Mouse (Mus musculus) heart, embryonic 14.5 days (tissue): Measurements from ENCODE around the gene AC140267.1. TPM values are rescaled to one million over a fixed set of nuclear protein-coding genes. Genes with fewer than 3 reads are reported as not detected.
A peak's percentile ranks its signal among the peaks of the same experiment; 100 is the strongest.

ENCODE experiments used
- ATAC-seq: fragments of 200-750 bp; cut with Nextera tagmentation; 2 replicates; pipeline ENCODE4 v1.8.0; 2017; ENCODE audit warnings: low read depth, moderate TSS enrichment; ENCODE audit not compliant: insufficient number of reproducible peaks, insufficient read depth, low FRiP score
- H3K27ac ChIP-seq, 2 experiments: fragments of 200-500 bp in 1 of 2; fragments of 300-500 bp in 1 of 2; sonication (generic) in 1 of 2; replicated peaks in 1 of 2; 2 replicates each; pipeline ENCODE4 v1.5.1; 2012 to 2014; ENCODE audit warnings: low read depth in 2 of 2, low read length in 2 of 2, control low read depth in 1 of 2, mild to moderate bottlenecking in 1 of 2, mixed read lengths in 1 of 2; ENCODE audit not compliant: control insufficient read depth in 1 of 2, insufficient read depth in 1 of 2
- H3K27me3 ChIP-seq: fragments of 300-500 bp; sonication (generic); 2 replicates; pipeline ENCODE4 v1.6.1; 2014; ENCODE audit warnings: mild to moderate bottlenecking, low read length, control low read depth; ENCODE audit not compliant: control insufficient read depth, insufficient read depth
- H3K36me3 ChIP-seq: fragments of 300-500 bp; sonication (generic); 2 replicates; pipeline ENCODE4 v1.6.1; 2014; ENCODE audit warnings: mild to moderate bottlenecking, control low read depth, low read length, mixed read lengths; ENCODE audit not compliant: control insufficient read depth, insufficient read depth
- H3K4me1 ChIP-seq, 2 experiments: fragments of 200-500 bp in 1 of 2; fragments of 300-500 bp in 1 of 2; sonication (generic) in 1 of 2; 2 replicates each; pipeline ENCODE4 v1.6.1; 2012 to 2014; ENCODE audit warnings: low read length in 2 of 2, control low read depth in 1 of 2, mixed read lengths in 1 of 2; ENCODE audit not compliant: control insufficient read depth in 2 of 2, insufficient read depth in 2 of 2
- H3K4me2 ChIP-seq: fragments of 300-500 bp; sonication (generic); 2 replicates; pipeline ENCODE4 v1.6.1; 2014; ENCODE audit warnings: mild to moderate bottlenecking, low read length
- H3K4me3 ChIP-seq, 2 experiments: fragments of 200-500 bp in 1 of 2; fragments of 300-500 bp in 1 of 2; sonication (generic) in 1 of 2; 2 replicates each; pipeline ENCODE4 v1.5.1; 2012 to 2014; ENCODE audit warnings: low read length in 2 of 2, mild to moderate bottlenecking in 2 of 2, control low read depth in 1 of 2, low read depth in 1 of 2, moderate library complexity in 1 of 2; ENCODE audit not compliant: control insufficient read depth in 1 of 2, insufficient read depth in 1 of 2
- H3K9ac ChIP-seq: fragments of 300-500 bp; sonication (generic); 2 replicates; pipeline ENCODE4 v1.6.1; 2014; ENCODE audit warnings: mild to moderate bottlenecking, low read length
- H3K9me3 ChIP-seq: fragments of 300-500 bp; sonication (generic); 2 replicates; pipeline ENCODE4 v1.6.1; 2016; ENCODE audit warnings: low read length, control low read depth; ENCODE audit not compliant: control insufficient read depth
- WGBS: fragments of 180-500 bp; shearing (Covaris S2); extraction: QIAGEN DNeasy Blood & Tissue Kit; methylation state at CpG from one replicate; pipeline ENCODE4 v1.1.7; 2014; 5-methylcytosine and 5-hydroxymethylcytosine counted together
- polyA plus RNA-seq: library from polyadenylated mRNA; unstranded; fragments of >200 nt; fragmentation: Nextera tagmentation; extraction: Ambion mirVana; gene quantifications from 2 replicates; pipeline ENCODE4 v1.2.1, GENCODE M21; 2014

The AC140267.1 gene
- not detected in 2 replicates for polyA plus RNA-seq

DNA sequence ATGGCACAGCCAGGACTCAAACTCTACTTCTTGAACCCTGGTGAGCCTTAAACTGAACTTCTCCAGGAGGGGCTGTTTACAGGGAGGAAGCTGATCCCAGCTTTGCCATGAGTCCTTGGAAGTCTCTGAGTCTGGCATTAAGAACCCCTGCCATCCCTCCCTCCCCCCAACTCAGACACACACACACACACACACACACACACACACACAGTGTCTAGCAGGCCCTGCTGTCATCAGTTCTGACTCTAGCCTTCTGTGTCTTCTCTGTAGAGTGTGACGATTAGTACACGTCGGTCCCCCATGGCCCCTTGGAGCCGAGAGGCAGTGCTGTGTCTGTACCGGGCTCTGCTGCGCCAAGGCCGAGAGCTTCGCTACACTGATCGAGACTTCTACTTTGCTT lies at the start of gene AC140267.1:
TSS of gene AC140267.1 (plus strand) at position 301 of the 400 bp plus-strand sequence.
- H3K36me3 ChIP-seq: peaks cover 43% of the 10 kb centered on the region
- H3K9ac ChIP-seq: peak within 1 kb of the TSS; percentile 88
- 78% methylated on average over 9 of the region's 9 CpGs for WGBS
- no peaks in the 10 kb centered on the region for H3K27me3 ChIP-seq
- peak within 1 kb of the TSS; percentile 75 to 83 for H3K4me3 ChIP-seq
- H3K4me2 ChIP-seq: peak within 1 kb of the TSS; percentile 84
- H3K9me3 ChIP-seq: no peaks in the 10 kb centered on the region
- 0 out of 4 replicates have a peak within 1 kb of the TSS, but pooled peaks of 1 of the 2 experiments have one; percentile 79 for H3K27ac ChIP-seq
- H3K4me1 ChIP-seq: peaks cover 0 to 17% of the 10 kb centered on the region in 2 experiments; a peak in 2 of 4 replicates
- no peak for ATAC-seq

DNA sequence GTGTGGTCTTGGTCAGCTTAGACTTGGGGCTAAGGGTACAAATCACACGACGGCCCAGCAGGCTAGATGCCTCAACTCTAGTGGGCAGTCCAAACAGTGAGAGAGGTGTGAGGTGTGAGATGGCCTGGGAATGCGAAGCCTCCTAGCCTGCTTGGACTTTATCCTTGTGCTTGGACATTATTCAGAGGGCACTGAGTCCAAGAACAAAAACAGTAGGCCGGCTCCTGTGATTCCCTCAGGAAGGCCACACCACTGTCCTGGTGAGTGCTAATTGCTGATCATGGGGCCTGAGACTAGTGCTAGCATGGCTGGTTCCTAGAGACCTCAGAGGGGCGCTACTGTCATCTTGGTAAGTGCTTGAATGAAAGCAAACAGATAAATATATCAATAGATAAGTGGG lies 46.7 kb upstream of the AC140267.1 start:
- Histone ChIP-seq H3K27ac (no peak overlapping the region), H3K36me3 (no peaks in the 10 kb centered on the region), H3K4me3 (no peak overlapping the region), H3K9me3 (no peaks in the 10 kb centered on the region), H3K27me3 (no peaks in the 10 kb centered on the region), H3K9ac (no peak overlapping the region), H3K4me2 (no peak overlapping the region), H3K4me1 (no peaks in the 10 kb centered on the region)
- WGBS: 73% methylated on average over 5 of the region's 5 CpGs
- no peak for ATAC-seq

DNA sequence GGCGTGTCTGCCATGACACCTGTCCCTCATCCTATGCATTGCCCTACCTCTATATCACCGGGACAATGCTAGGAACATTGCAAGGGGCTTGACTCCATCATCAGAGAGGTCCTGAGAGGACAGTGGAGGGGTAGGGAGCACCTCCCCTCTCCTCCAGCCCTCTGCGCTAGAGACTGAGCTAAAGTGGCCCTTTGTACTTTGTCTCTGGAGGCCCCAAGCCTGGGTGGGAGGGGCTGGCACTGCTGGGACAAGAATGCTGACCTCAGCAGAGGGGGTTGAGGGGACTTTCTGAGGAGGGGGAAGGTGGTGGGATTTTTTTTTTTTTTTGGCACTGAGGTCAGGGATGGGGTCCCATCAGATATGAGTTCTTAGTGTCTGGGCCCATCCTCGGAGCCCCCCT lies 45.6 kb upstream of the AC140267.1 start:
- Histone ChIP-seq H3K4me3 (no peak overlapping the region), H3K36me3 (no peaks in the 10 kb centered on the region), H3K9me3 (no peaks in the 10 kb centered on the region), H3K9ac (no peak overlapping the region), H3K4me2 (no peak overlapping the region), H3K4me1 (no peaks in the 10 kb centered on the region), H3K27me3 (no peaks in the 10 kb centered on the region), H3K27ac (no peak overlapping the region)
- 67% methylated on average over 4 of the region's 4 CpGs for WGBS
- no peak for ATAC-seq

DNA sequence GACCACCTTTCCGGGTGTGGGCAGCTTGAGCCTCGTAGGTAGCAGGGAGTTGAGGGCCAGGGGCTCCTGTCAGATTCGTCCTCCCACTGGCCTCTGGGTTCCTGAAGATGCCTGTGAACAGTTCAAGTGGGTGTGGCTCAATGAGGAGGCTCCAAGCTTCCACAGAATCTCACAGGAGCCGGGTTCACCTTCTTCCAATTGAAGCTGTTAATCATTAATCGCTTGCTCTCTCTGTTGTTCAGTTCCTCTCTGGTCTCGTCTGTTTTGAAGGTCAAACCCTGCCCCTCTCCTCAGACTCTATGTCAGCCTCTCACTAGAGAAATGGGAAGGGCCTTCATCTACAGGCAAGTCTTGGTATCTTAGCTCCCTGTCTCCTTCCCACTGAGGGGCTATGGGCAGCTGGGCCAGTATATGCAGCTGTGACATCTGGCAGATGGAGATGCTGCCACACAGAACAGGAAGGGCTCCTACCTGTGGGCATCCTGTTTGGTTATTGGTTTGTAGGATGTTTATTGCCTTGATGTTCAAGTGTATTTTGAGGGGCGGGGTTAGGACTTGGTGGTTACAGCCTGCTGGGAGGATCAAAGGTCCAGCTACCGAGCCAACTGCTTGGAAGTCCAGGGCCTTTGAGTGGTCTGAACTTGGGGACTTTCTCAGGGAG lies 43.9 kb upstream of the AC140267.1 start:
- Histone ChIP-seq H3K27me3 (no peaks in the 10 kb centered on the region), H3K4me3 (no peak overlapping the region), H3K4me2 (no peak overlapping the region), H3K9ac (no peak overlapping the region), H3K4me1 (no peaks in the 10 kb centered on the region), H3K36me3 (no peaks in the 10 kb centered on the region), H3K27ac (no peak overlapping the region), H3K9me3 (no peaks in the 10 kb centered on the region)
- no peak for ATAC-seq
- WGBS: 64% methylated on average over 8 of the region's 8 CpGs

DNA sequence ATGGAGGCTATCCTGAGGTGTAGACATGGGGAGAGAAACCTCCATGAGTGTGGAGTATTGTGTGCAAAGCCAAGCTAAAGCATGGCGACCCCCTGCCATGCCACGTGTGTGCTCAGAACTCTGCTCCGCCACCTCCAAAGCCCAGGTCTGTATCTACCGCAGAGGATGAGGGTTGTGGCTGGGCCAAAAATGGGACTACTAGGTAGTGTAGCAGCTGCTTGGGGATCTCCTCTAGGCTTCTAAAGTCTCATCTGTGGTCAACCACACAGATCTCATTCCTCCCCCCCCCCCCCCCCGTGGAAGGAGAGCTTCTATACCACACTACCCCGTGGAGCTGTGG lies 43.4 kb upstream of the AC140267.1 start:
- no peak overlapping the region for H3K27ac ChIP-seq
- no peak for ATAC-seq
- H3K9ac ChIP-seq: no peak overlapping the region
- H3K4me3 ChIP-seq: no peak overlapping the region
- no peaks in the 10 kb centered on the region for H3K36me3 ChIP-seq
- H3K4me1 ChIP-seq: no peaks in the 10 kb centered on the region
- no peaks in the 10 kb centered on the region for H3K9me3 ChIP-seq
- 97% methylated on average over 5 of the region's 6 CpGs for WGBS
- no peak overlapping the region for H3K4me2 ChIP-seq
- H3K27me3 ChIP-seq: no peaks in the 10 kb centered on the region

DNA sequence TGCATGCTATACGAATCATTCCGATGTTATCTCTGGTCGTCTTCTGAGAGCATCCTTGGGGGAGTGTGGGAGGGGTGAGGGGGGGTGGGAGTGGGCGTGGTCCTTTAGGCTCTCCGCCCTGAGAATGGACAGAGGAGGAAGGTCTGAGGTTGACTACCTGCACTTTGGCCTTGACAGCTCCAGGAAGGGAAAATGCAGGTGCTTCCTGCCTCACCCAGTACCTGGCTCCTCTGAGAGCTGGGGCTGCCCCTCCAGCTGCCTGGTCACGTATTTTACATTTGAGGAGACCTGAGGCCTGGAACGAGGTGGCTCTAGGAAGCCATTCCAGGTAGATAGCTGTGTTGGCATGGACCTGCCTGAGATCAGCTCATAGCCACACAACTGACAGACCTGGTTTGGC lies 42.8 kb upstream of the AC140267.1 start:
- no peaks in the 10 kb centered on the region for H3K9me3 ChIP-seq
- H3K9ac ChIP-seq: no peak overlapping the region
- no peak overlapping the region for H3K4me2 ChIP-seq
- H3K27me3 ChIP-seq: no peaks in the 10 kb centered on the region
- 70% methylated on average over 7 of the region's 7 CpGs for WGBS
- no peak for ATAC-seq
- H3K27ac ChIP-seq: no peak overlapping the region
- H3K4me3 ChIP-seq: no peak overlapping the region
- no peaks in the 10 kb centered on the region for H3K4me1 ChIP-seq
- no peaks in the 10 kb centered on the region for H3K36me3 ChIP-seq

DNA sequence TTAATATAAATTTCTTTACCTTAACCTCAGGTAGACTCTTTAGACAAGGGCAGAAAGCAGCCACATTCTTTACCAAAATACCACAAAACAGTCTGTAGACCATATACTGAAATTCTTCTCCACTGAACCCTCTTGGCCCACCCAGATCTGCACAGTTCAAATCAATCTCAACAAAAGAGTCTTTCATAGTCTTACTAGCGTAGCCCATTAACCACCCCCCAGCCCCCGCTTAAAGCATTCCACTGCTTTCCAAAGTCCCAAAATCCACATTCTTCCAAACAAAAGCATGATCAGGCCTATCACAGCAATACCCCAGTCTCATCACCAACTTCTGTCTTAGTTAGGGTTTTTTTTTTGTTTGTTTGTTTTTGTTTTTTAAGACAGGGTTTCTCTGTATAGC lies 36.1 kb upstream of the AC140267.1 start:
- H3K27ac ChIP-seq: no peak overlapping the region
- no peak overlapping the region for H3K4me2 ChIP-seq
- ATAC-seq: no peak
- H3K9ac ChIP-seq: no peak overlapping the region
- H3K4me3 ChIP-seq: no peak overlapping the region
- WGBS: 73% methylated on average over 2 of the region's 2 CpGs
- H3K36me3 ChIP-seq: no peaks in the 10 kb centered on the region
- no peaks in the 10 kb centered on the region for H3K27me3 ChIP-seq
- H3K4me1 ChIP-seq: no peaks in the 10 kb centered on the region
- no peaks in the 10 kb centered on the region for H3K9me3 ChIP-seq
